Mouse (Mus musculus) G1E (cell line): ENCODE results near the gene Cyp2d26.

ENCODE experiments used
- CTCF ChIP-seq: IDR thresholded peaks from 2 replicates; pipeline ENCODE4 v1.5.1; 2012; ENCODE audit warnings: low read depth, low read length, inconsistent platforms, mixed read lengths
- GATA1 ChIP-seq: IDR thresholded peaks from 2 replicates; pipeline ENCODE4 v1.6.1; 2012; ENCODE audit warnings: borderline replicate concordance, low read length, inconsistent platforms, mixed read lengths
- POLR2AphosphoS5 ChIP-seq: IDR thresholded peaks from 2 replicates; pipeline ENCODE4 v1.6.1; 2012; ENCODE audit warnings: low read depth, low read length, inconsistent platforms; ENCODE audit not compliant: insufficient replicate concordance
- TAL1 ChIP-seq: conservative IDR thresholded peaks from 2 replicates; pipeline ENCODE4 v1.6.1; 2012; ENCODE audit warnings: low read depth, low read length, inconsistent platforms, mixed read lengths

- TF ChIP-seq CTCF (no peak), GATA1 (no peak), TAL1 (no peak), POLR2AphosphoS5 (no peak)
Measured at GRCm38 (mm10) chr15:82784581-82784980, 9.5 kb downstream of the Cyp2d26 start.
